Mouse (Mus musculus) erythroblast, embryonic 14.5 days (primary cell): Measurements from ENCODE around the gene Dtnbp1. TPM values are rescaled to one million over a fixed set of nuclear protein-coding genes. Genes with fewer than 3 reads are reported as not detected.

Experiments
- H3K27me3 ChIP-seq: 2 replicates; pipeline ENCODE4 v1.6.1; 2012; ENCODE audit warnings: inconsistent platforms; ENCODE audit not compliant: control insufficient read depth
- H3K36me3 ChIP-seq: 2 replicates; pipeline ENCODE4 v1.6.1; 2012; ENCODE audit warnings: mild to moderate bottlenecking, inconsistent platforms; ENCODE audit not compliant: control insufficient read depth
- H3K4me1 ChIP-seq: 2 replicates; pipeline ENCODE4 v1.6.1; 2012; ENCODE audit warnings: inconsistent platforms; ENCODE audit not compliant: control insufficient read depth
- H3K4me3 ChIP-seq: replicated peaks from 2 replicates; pipeline ENCODE3; 2012; ENCODE audit warnings: moderate library complexity, mild to moderate bottlenecking, inconsistent platforms
- H3K9me3 ChIP-seq: 2 replicates; pipeline ENCODE4 v1.6.1; 2012; ENCODE audit warnings: low read length, inconsistent platforms, mixed read lengths; ENCODE audit not compliant: control insufficient read depth
- GATA1 ChIP-seq: IDR thresholded peaks from 2 replicates; pipeline ENCODE4 v1.6.1; 2012; ENCODE audit warnings: low read length, inconsistent platforms, mixed read lengths
- TAL1 ChIP-seq: IDR thresholded peaks from 3 replicates; pipeline ENCODE4 v1.6.1; 2012; ENCODE audit warnings: low read length, inconsistent platforms, mixed read lengths
- polyA plus RNA-seq: library from polyadenylated mRNA; stranded (reverse); fragments of >175 nt; gene quantifications from 2 replicates; pipeline ENCODE4 v1.2.3, GENCODE M21; 2012

Dtnbp1 gene
- polyA plus RNA-seq, 1 experiment: 1.5 TPM

GRCm38 (mm10) chr13:44960542-44961291 lies 41.2 kb downstream of the Dtnbp1 start:
- Histone ChIP-seq H3K9me3 (no peaks in the 10 kb centered on the region), H3K4me1 (no peaks in the 10 kb centered on the region), H3K4me3 (no peak overlapping the region), H3K27me3 (no peaks in the 10 kb centered on the region), H3K36me3 (peaks cover 12% of the 10 kb centered on the region)
- TF ChIP-seq GATA1 (no peak), TAL1 (no peak)

GRCm38 (mm10) chr13:44957049-44957448 lies 44.9 kb downstream of the Dtnbp1 start:
- no peaks in the 10 kb centered on the region for H3K9me3 ChIP-seq
- TF ChIP-seq TAL1: no peak
- H3K36me3 ChIP-seq: peaks cover 7% of the 10 kb centered on the region
- H3K27me3 ChIP-seq: no peaks in the 10 kb centered on the region
- no peaks in the 10 kb centered on the region; the same call in 1 of the 2 replicates for H3K4me1 ChIP-seq
- H3K4me3 ChIP-seq: no peak overlapping the region

- TF ChIP-seq GATA1 (no peak), TAL1 (no peak)
- Histone ChIP-seq H3K9me3 (no peaks in the 10 kb centered on the region), H3K4me3 (no peak overlapping the region), H3K27me3 (no peaks in the 10 kb centered on the region), H3K36me3 (peaks cover 7% of the 10 kb centered on the region), H3K4me1 (no peaks in the 10 kb centered on the region; the same call in 1 of the 2 replicates)
These were observed 46.2 kb downstream of the Dtnbp1 start for GRCm38 (mm10) chr13:44955781-44956180.

GRCm38 (mm10) chr13:44954232-44954568 lies 47.7 kb downstream of the Dtnbp1 start:
- Histone ChIP-seq H3K4me3 (no peak overlapping the region), H3K36me3 (peaks cover 7% of the 10 kb centered on the region), H3K27me3 (no peaks in the 10 kb centered on the region), H3K4me1 (no peaks in the 10 kb centered on the region; the same call in 1 of the 2 replicates), H3K9me3 (no peaks in the 10 kb centered on the region)
- TF ChIP-seq GATA1: no peak
- no peak for TF ChIP-seq TAL1

GRCm38 (mm10) chr13:44953546-44954231 lies 48.3 kb downstream of the Dtnbp1 start:
- H3K36me3 ChIP-seq: peaks cover 7% of the 10 kb centered on the region
- no peaks in the 10 kb centered on the region; the same call in 1 of the 2 replicates for H3K4me1 ChIP-seq
- H3K9me3 ChIP-seq: no peaks in the 10 kb centered on the region
- H3K4me3 ChIP-seq: no peak overlapping the region
- TF ChIP-seq TAL1 (no peak), GATA1 (no peak)
- no peaks in the 10 kb centered on the region for H3K27me3 ChIP-seq

GRCm38 (mm10) chr13:44952393-44953086 lies 49.4 kb downstream of the Dtnbp1 start:
- Histone ChIP-seq H3K36me3 (peaks cover 7% of the 10 kb centered on the region), H3K27me3 (no peaks in the 10 kb centered on the region), H3K9me3 (no peaks in the 10 kb centered on the region), H3K4me1 (no peaks in the 10 kb centered on the region; the same call in 1 of the 2 replicates), H3K4me3 (no peak overlapping the region)
- TF ChIP-seq TAL1: no peak
- TF ChIP-seq GATA1: no peak

GRCm38 (mm10) chr13:44948320-44949250 lies 53.4 kb downstream of the Dtnbp1 start:
- Histone ChIP-seq H3K4me3 (no peak overlapping the region), H3K27me3 (no peaks in the 10 kb centered on the region), H3K9me3 (no peaks in the 10 kb centered on the region), H3K36me3 (peaks cover 3% of the 10 kb centered on the region), H3K4me1 (no peaks in the 10 kb centered on the region; the same call in 1 of the 2 replicates)
- TF ChIP-seq GATA1 (no peak), TAL1 (no peak)

GRCm38 (mm10) chr13:44946880-44947635 lies 54.9 kb downstream of the Dtnbp1 start:
- H3K4me1 ChIP-seq: no peaks in the 10 kb centered on the region
- H3K9me3 ChIP-seq: no peaks in the 10 kb centered on the region
- H3K36me3 ChIP-seq: peaks cover 5% of the 10 kb centered on the region
- TF ChIP-seq GATA1: no peak
- no peak for TF ChIP-seq TAL1
- no peak overlapping the region for H3K4me3 ChIP-seq
- H3K27me3 ChIP-seq: no peaks in the 10 kb centered on the region
